ENCODE assay signal across 21 mouse cellular contexts in the genomic region with DNA sequence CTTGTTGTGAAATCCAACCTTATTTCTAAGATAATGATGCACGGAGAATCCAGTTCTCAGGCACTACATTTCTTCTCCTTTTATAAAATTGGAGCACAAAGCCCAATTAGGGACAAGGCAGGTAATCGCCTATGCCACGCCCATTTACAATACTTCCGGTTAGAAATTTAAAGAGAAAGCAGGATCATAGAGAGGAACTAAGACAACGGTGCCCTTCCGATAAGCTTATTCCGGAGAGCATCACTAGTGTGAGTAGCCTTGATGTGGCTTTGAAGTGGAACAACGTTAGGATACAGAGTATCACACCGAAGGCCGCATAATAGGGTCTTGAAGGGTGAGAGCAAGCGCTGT.
DNase-seq lines count a peak whose midpoint lies in the region; ATAC-seq and TF ChIP-seq lines count a peak whose summit lies in the region.
"Had no signal": no experiment of that assay in that cellular context is flagged by ENCODE, and none has a peak within 500 bp of the region (broad histone marks: within the 10 kb centered on the region; RNA-seq: fewer than 3 reads in every experiment).

No protein-coding gene starts in this region.

- WGBS in hindbrain, embryonic 13.5 days = 88% methylated on average over 11 of the region's 11 CpGs
- 90% methylated on average over 11 of the region's 11 CpGs for whole genome bisulfite sequencing in hindbrain, postnatal 0 days
- WGBS in limb, embryonic 12.5 days = 88% methylated on average over 11 of the region's 11 CpGs
- 89% methylated on average over 11 of the region's 11 CpGs for WGBS in limb, embryonic 10.5 days
- whole genome bisulfite sequencing in embryonic facial prominence, embryonic 14.5 days = 80% methylated on average over 11 of the region's 11 CpGs
- whole genome bisulfite sequencing in stomach, postnatal 0 days = 79% methylated on average over 11 of the region's 11 CpGs

- no peaks in the 10 kb centered on the region for H3K27me3 ChIP-seq in hindbrain, embryonic 13.5 days
- no peaks in the 10 kb centered on the region for H3K27me3 ChIP-seq in hindbrain, postnatal 0 days (ENCODE audit: insufficient read depth, low read length)
- H3K27me3 ChIP-seq in limb, embryonic 12.5 days = no peaks in the 10 kb centered on the region
- H3K27me3 ChIP-seq in limb, embryonic 10.5 days (ENCODE audit: low read depth, poor library complexity, severe bottlenecking) = no peaks in the 10 kb centered on the region
- no peaks in the 10 kb centered on the region for H3K27me3 ChIP-seq in embryonic facial prominence, embryonic 14.5 days (replicated peaks; ENCODE audit: control insufficient read depth, insufficient read depth, low read length)
- no peaks in the 10 kb centered on the region for H3K27me3 ChIP-seq in stomach, postnatal 0 days (ENCODE audit: control insufficient read depth, insufficient read depth, low read length)
- H3K27me3 ChIP-seq: embryonic facial prominence, embryonic 12.5 days; heart, embryonic 15.5 days; midbrain, embryonic 15.5 days had no signal

- no peak for DNase-seq in hindbrain, postnatal 0 days (ENCODE audit: low spot score)
- no peak for DNase-seq in limb, embryonic 10.5 days (ENCODE audit: low spot score)
- DNase-seq in embryonic facial prominence, embryonic 14.5 days (ENCODE audit: low spot score) = no peak
- no peak for DNase-seq in stomach, postnatal 0 days (ENCODE audit: low spot score)
- DNase-seq in cerebellum, adult 18-20 months = no peak
- DNase-seq: adrenal gland, postnatal 36 days; cerebellum, postnatal 10 days; kidney, adult 18-20 months; layer of hippocampus, adult 9-11 months; lung, postnatal 4 days; right cerebral cortex, adult 18-20 months; right cerebral cortex, postnatal 4 days; thymus, adult 2 months had no signal

- peak overlapping the region; percentile 58; the same call in 1 of the 2 replicates for H3K27ac ChIP-seq in hindbrain, embryonic 13.5 days
- no peak overlapping the region for H3K27ac ChIP-seq in hindbrain, postnatal 0 days
- H3K27ac ChIP-seq in limb, embryonic 12.5 days = no peak overlapping the region
- no peak overlapping the region for H3K27ac ChIP-seq in limb, embryonic 10.5 days
- H3K27ac ChIP-seq in embryonic facial prominence, embryonic 14.5 days (replicated peaks; ENCODE audit: low read depth, low read length) = no peak overlapping the region
- H3K27ac ChIP-seq in stomach, postnatal 0 days (replicated peaks) = no peak overlapping the region
- H3K27ac ChIP-seq: embryonic facial prominence, embryonic 12.5 days; heart, embryonic 15.5 days; midbrain, embryonic 15.5 days had no signal

- TF ChIP-seq EP300 in stomach, postnatal 0 days (optimal IDR thresholded peaks at IDR 0.05) = no peak

- no peaks in the 10 kb centered on the region for H3K9me3 ChIP-seq in hindbrain, embryonic 13.5 days
- H3K9me3 ChIP-seq in hindbrain, postnatal 0 days (ENCODE audit: low read length) = no peaks in the 10 kb centered on the region
- H3K9me3 ChIP-seq in limb, embryonic 12.5 days = no peaks in the 10 kb centered on the region
- H3K9me3 ChIP-seq in limb, embryonic 10.5 days (replicated peaks) = no peaks in the 10 kb centered on the region
- H3K9me3 ChIP-seq in embryonic facial prominence, embryonic 14.5 days (ENCODE audit: control insufficient read depth, low read length) = no peaks in the 10 kb centered on the region
- no peaks in the 10 kb centered on the region for H3K9me3 ChIP-seq in stomach, postnatal 0 days (ENCODE audit: control insufficient read depth, low read length)
- H3K9me3 ChIP-seq: embryonic facial prominence, embryonic 12.5 days; heart, embryonic 15.5 days; midbrain, embryonic 15.5 days had no signal

- H3K36me3 ChIP-seq in hindbrain, embryonic 13.5 days = no peaks in the 10 kb centered on the region
- no peaks in the 10 kb centered on the region for H3K36me3 ChIP-seq in hindbrain, postnatal 0 days (ENCODE audit: insufficient read depth, low read length)
- H3K36me3 ChIP-seq in limb, embryonic 12.5 days = no peaks in the 10 kb centered on the region
- H3K36me3 ChIP-seq in limb, embryonic 10.5 days = no peaks in the 10 kb centered on the region
- no peaks in the 10 kb centered on the region for H3K36me3 ChIP-seq in embryonic facial prominence, embryonic 14.5 days (ENCODE audit: control insufficient read depth, insufficient read depth, low read length)
- no peaks in the 10 kb centered on the region for H3K36me3 ChIP-seq in stomach, postnatal 0 days (ENCODE audit: control insufficient read depth, insufficient read depth, low read length)
- H3K36me3 ChIP-seq: embryonic facial prominence, embryonic 12.5 days; heart, embryonic 15.5 days; midbrain, embryonic 15.5 days had no signal

- no peak for ATAC-seq in hindbrain, embryonic 13.5 days (ENCODE audit: low FRiP score)
- ATAC-seq in hindbrain, postnatal 0 days = no peak
- ATAC-seq in limb, embryonic 12.5 days (ENCODE audit: insufficient number of reproducible peaks, insufficient read depth, low FRiP score, low TSS enrichment, low read depth) = no peak
- no peak for ATAC-seq in embryonic facial prominence, embryonic 14.5 days (ENCODE audit: low read depth)
- ATAC-seq in stomach, postnatal 0 days (ENCODE audit: low FRiP score, low TSS enrichment) = peak; percentile 12; the same call in 1 of the 2 replicates
- ATAC-seq: CD4-positive, CD25-positive, alpha-beta regulatory T cell, adult 4 months; forebrain, embryonic 14.5 days had no signal

- H3K4me1 ChIP-seq in hindbrain, embryonic 13.5 days (replicated peaks) = peaks cover 5% of the 10 kb centered on the region
- H3K4me1 ChIP-seq in hindbrain, postnatal 0 days (ENCODE audit: insufficient read depth, low read length) = no peaks in the 10 kb centered on the region
- H3K4me1 ChIP-seq in limb, embryonic 12.5 days (replicated peaks) = peaks cover 12% of the 10 kb centered on the region
- peaks cover 28% of the 10 kb centered on the region for H3K4me1 ChIP-seq in limb, embryonic 10.5 days
- H3K4me1 ChIP-seq in embryonic facial prominence, embryonic 14.5 days (ENCODE audit: control insufficient read depth, insufficient read depth, low read length) = no peaks in the 10 kb centered on the region
- H3K4me1 ChIP-seq in stomach, postnatal 0 days (replicated peaks; ENCODE audit: control insufficient read depth, insufficient read depth) = no peaks in the 10 kb centered on the region
- H3K4me1 ChIP-seq: heart, embryonic 15.5 days; midbrain, embryonic 15.5 days had no signal

- no peak overlapping the region for H3K4me3 ChIP-seq in hindbrain, embryonic 13.5 days
- no peak overlapping the region for H3K4me3 ChIP-seq in hindbrain, postnatal 0 days (ENCODE audit: low read length)
- H3K4me3 ChIP-seq in limb, embryonic 12.5 days (replicated peaks) = no peak overlapping the region
- no peak overlapping the region for H3K4me3 ChIP-seq in limb, embryonic 10.5 days
- no peak overlapping the region for H3K4me3 ChIP-seq in embryonic facial prominence, embryonic 14.5 days (ENCODE audit: low read depth, low read length)
- H3K4me3 ChIP-seq in stomach, postnatal 0 days (ENCODE audit: low read depth, low read length) = no peak overlapping the region
- H3K4me3 ChIP-seq: embryonic facial prominence, embryonic 12.5 days; heart, embryonic 15.5 days; midbrain, embryonic 15.5 days; myocyte had no signal

- no peak overlapping the region for H3K4me2 ChIP-seq in hindbrain, embryonic 13.5 days
- H3K4me2 ChIP-seq in hindbrain, postnatal 0 days (ENCODE audit: low read depth, low read length) = no peak overlapping the region
- H3K4me2 ChIP-seq in limb, embryonic 12.5 days = peak overlapping the region; percentile 43; the same call in 1 of the 2 replicates
- peak overlapping the region; percentile 32; the same call in 1 of the 2 replicates for H3K4me2 ChIP-seq in embryonic facial prominence, embryonic 14.5 days (ENCODE audit: low read depth, low read length)
- no peak overlapping the region for H3K4me2 ChIP-seq in stomach, postnatal 0 days (replicated peaks; ENCODE audit: low read depth)
- H3K4me2 ChIP-seq: heart, embryonic 15.5 days had no signal

- H3K9ac ChIP-seq in hindbrain, embryonic 13.5 days = no peak overlapping the region
- H3K9ac ChIP-seq in hindbrain, postnatal 0 days (replicated peaks; ENCODE audit: low read length) = no peak overlapping the region
- H3K9ac ChIP-seq in limb, embryonic 12.5 days (replicated peaks) = no peak overlapping the region
- H3K9ac ChIP-seq in embryonic facial prominence, embryonic 14.5 days (ENCODE audit: low read depth, low read length) = no peak overlapping the region
- H3K9ac ChIP-seq in stomach, postnatal 0 days (ENCODE audit: low read length) = no peak overlapping the region
- H3K9ac ChIP-seq: embryonic facial prominence, embryonic 12.5 days; heart, embryonic 15.5 days; midbrain, embryonic 15.5 days had no signal

- no peak for TF ChIP-seq CTCF in hindbrain, postnatal 0 days (IDR thresholded peaks at IDR 0.05; ENCODE audit: low read depth)
- no peak for TF ChIP-seq CTCF in stomach, postnatal 0 days (IDR thresholded peaks at IDR 0.05; ENCODE audit: low read depth)

Comparison
In these comparisons a context has a peak if more than half of its experiments do, and no peak if none do; other contexts are left out.
1. H3K4me2 ChIP-seq: peak in limb, embryonic 12.5 days (single experiment) and embryonic facial prominence, embryonic 14.5 days (single experiment); none in hindbrain, embryonic 13.5 days (single experiment), hindbrain, postnatal 0 days (single experiment) and stomach, postnatal 0 days (single experiment).